Mouse (Mus musculus) spleen, postnatal 10 days (tissue): ENCODE results near the gene Gm37240.

Experiments
- DNase-seq, 2 experiments: peaks; one replicate each; pipeline ENCODE4 v3.0.0; 2021 to 2022; ENCODE audit warnings: low spot score in 2 of 2

Gm37240 gene

GRCm38 (mm10) chr3:85878911-85879310 lies 8.4 kb downstream of the Gm37240 start:
- no peak for DNase-seq

- DNase-seq: no peak
These were observed 23.3 kb downstream of the Gm37240 start for GRCm38 (mm10) chr3:85863996-85864395.

GRCm38 (mm10) chr3:85862886-85863285 lies 24.4 kb downstream of the Gm37240 start:
- no peak for DNase-seq

- DNase-seq: no peak
These were observed 26.3 kb downstream of the Gm37240 start for GRCm38 (mm10) chr3:85860996-85861395.

- DNase-seq: no peak
These were observed 28.0 kb downstream of the Gm37240 start for GRCm38 (mm10) chr3:85859311-85859710.

- DNase-seq: no peak
These were observed 28.9 kb downstream of the Gm37240 start for GRCm38 (mm10) chr3:85858140-85859135.

GRCm38 (mm10) chr3:85857083-85857482 lies 30.2 kb downstream of the Gm37240 start:
- DNase-seq: no peak

- no peak for DNase-seq
These were observed 31.4 kb downstream of the Gm37240 start for GRCm38 (mm10) chr3:85855947-85856346.

- no peak for DNase-seq
These were observed 32.3 kb downstream of the Gm37240 start for GRCm38 (mm10) chr3:85855043-85855442.

GRCm38 (mm10) chr3:85854143-85854542 lies 33.2 kb downstream of the Gm37240 start:
- DNase-seq: no peak

- DNase-seq: no peak
These were observed 33.6 kb downstream of the Gm37240 start for GRCm38 (mm10) chr3:85853715-85854114.

GRCm38 (mm10) chr3:85850079-85850478 lies 37.2 kb downstream of the Gm37240 start:
- DNase-seq: no peak

GRCm38 (mm10) chr3:85846316-85846715 lies 41.0 kb downstream of the Gm37240 start:
- no peak for DNase-seq

GRCm38 (mm10) chr3:85845341-85845740 lies 42.0 kb downstream of the Gm37240 start:
- DNase-seq: no peak

- DNase-seq: no peak
These were observed 44.5 kb downstream of the Gm37240 start for GRCm38 (mm10) chr3:85842881-85843218.

- DNase-seq: no peak
These were observed 45.0 kb downstream of the Gm37240 start for GRCm38 (mm10) chr3:85842177-85842880.

GRCm38 (mm10) chr3:85841454-85842176 lies 45.7 kb downstream of the Gm37240 start:
- DNase-seq: no peak

GRCm38 (mm10) chr3:85833627-85834026 lies 53.7 kb downstream of the Gm37240 start:
- no peak for DNase-seq

GRCm38 (mm10) chr3:85832490-85833155 lies 54.7 kb downstream of the Gm37240 start:
- DNase-seq: no peak

- DNase-seq: no peak
These were observed 55.5 kb downstream of the Gm37240 start for GRCm38 (mm10) chr3:85831785-85832184.

- DNase-seq: no peak
These were observed 58.3 kb downstream of the Gm37240 start for GRCm38 (mm10) chr3:85829047-85829446.

- DNase-seq: no peak
These were observed 59.5 kb downstream of the Gm37240 start for GRCm38 (mm10) chr3:85827815-85828214.
